Mouse (Mus musculus): ENCODE data around the gene Inhbe.

- TF ChIP-seq CTCF (IDR thresholded peaks at IDR 0.05; ENCODE audit: low read depth, low read length) (no peak), POLR2A (IDR thresholded peaks at IDR 0.05; ENCODE audit: extremely low read depth, insufficient read depth, low read length) (no peak)
Observed at GRCm38 (mm10) chr10:127368273-127368672, 14.1 kb upstream of the Inhbe start.

Measured in liver, adult 2 months (tissue).